Mouse (Mus musculus) kidney, adult 2 months (tissue): Measurements from ENCODE around the gene Aak1.

Experiments used
- CTCF ChIP-seq: fragments of 200-500 bp; conservative IDR thresholded peaks from 2 replicates; pipeline ENCODE4 v1.5.1; 2011; ENCODE audit warnings: low read depth, mild to moderate bottlenecking, control low read depth, low read length, moderate library complexity, mixed read lengths; ENCODE audit not compliant: insufficient read depth, insufficient read length
- POLR2A ChIP-seq: fragments of 200-500 bp; IDR thresholded peaks from one replicate; pipeline ENCODE4 v1.6.1; 2011; ENCODE audit warnings: low read depth, low read length, control low read depth

DNA sequence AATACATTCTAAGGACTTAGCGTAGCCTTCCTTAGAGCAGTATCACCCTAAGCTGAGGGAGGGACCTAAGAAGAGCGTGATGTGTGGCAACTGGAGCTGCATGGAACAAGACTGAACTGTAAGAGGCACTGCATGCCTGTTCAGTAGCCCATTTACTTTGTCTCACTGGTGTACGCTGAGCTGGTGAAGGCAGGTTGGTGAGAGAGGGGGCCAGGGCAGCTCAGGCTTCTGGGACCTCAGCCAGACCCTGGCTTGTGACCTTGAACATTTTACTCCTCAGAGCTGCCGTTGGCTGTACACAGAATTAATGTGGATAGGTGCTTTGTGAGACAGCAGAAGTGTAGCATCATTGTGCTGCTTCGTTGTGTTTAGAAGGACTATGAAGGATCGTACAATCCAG is 140.3 kb downstream of the Aak1 start:
- no peak; the same call in 1 of the 2 replicates for TF ChIP-seq CTCF
- TF ChIP-seq POLR2A: no peak
